Mouse (Mus musculus) thymus, adult 2 months (tissue): Measurements from ENCODE around the gene Ticrr. TPM values are rescaled to one million over a fixed set of nuclear protein-coding genes. Genes with fewer than 3 reads are reported as not detected.

Experiments used
- DNase-seq: peaks from one replicate; pipeline ENCODE4 v3.0.0; 2021
- H3K27ac ChIP-seq: fragments of 200-500 bp; 2 replicates; pipeline ENCODE4 v1.5.1; 2012; ENCODE audit warnings: low read length, control low read depth; ENCODE audit not compliant: control insufficient read depth, insufficient read depth
- H3K27me3 ChIP-seq: fragments of 200-500 bp; 2 replicates; pipeline ENCODE4 v1.6.1; 2012; ENCODE audit warnings: mild to moderate bottlenecking, low read length, moderate library complexity, mixed read lengths; ENCODE audit not compliant: control insufficient read depth, insufficient read depth
- H3K36me3 ChIP-seq: fragments of 200-500 bp; 2 replicates; pipeline ENCODE4 v1.6.1; 2012; ENCODE audit warnings: mild to moderate bottlenecking, low read length, moderate library complexity; ENCODE audit not compliant: control insufficient read depth, insufficient read depth
- H3K4me1 ChIP-seq: fragments of 200-500 bp; replicated peaks from 2 replicates; pipeline ENCODE4 v1.6.1; 2012; ENCODE audit warnings: low read length; ENCODE audit not compliant: control insufficient read depth, insufficient read depth
- H3K4me3 ChIP-seq: fragments of 200-500 bp; 2 replicates; pipeline ENCODE4 v1.5.1; 2012; ENCODE audit warnings: mild to moderate bottlenecking, low read length, control low read depth, moderate library complexity; ENCODE audit not compliant: control insufficient read depth, insufficient read depth
- CTCF ChIP-seq: fragments of 200-500 bp; IDR thresholded peaks from 2 replicates; pipeline ENCODE4 v1.5.1; 2012; ENCODE audit warnings: mild to moderate bottlenecking, control low read depth, low read length, moderate library complexity, borderline replicate concordance; ENCODE audit not compliant: control insufficient read depth, poor library complexity, insufficient read depth; ENCODE audit errors: extremely low read depth
- POLR2A ChIP-seq: fragments of 200-500 bp; IDR thresholded peaks from 2 replicates; pipeline ENCODE4 v1.6.1; 2012; ENCODE audit warnings: mild to moderate bottlenecking, low read length, control low read depth, moderate library complexity; ENCODE audit not compliant: control insufficient read depth, poor library complexity, insufficient read depth; ENCODE audit errors: extremely low read depth
- WGBS: fragments of 180-500 bp; shearing (Covaris S2); methylation state at CpG from one replicate; pipeline ENCODE4 v1.1.7; 2018; 5-methylcytosine and 5-hydroxymethylcytosine counted together
- polyA plus RNA-seq: library from polyadenylated mRNA; depleted of rRNA; stranded (reverse); fragments of >200 nt; gene quantifications from 2 replicates; pipeline ENCODE4 v1.2.3, GENCODE M21; 2012

The Ticrr gene
- polyA plus RNA-seq, 1 experiment: 7.7 TPM

GRCm38 (mm10) chr7:79729169-79729568 is 69.2 kb downstream of the Ticrr start:
- H3K36me3 ChIP-seq: no peaks in the 10 kb centered on the region
- TF ChIP-seq POLR2A (no peak), CTCF (peak; percentile 87)
- no peak overlapping the region for H3K4me3 ChIP-seq
- no peak overlapping the region for H3K27ac ChIP-seq
- no peaks in the 10 kb centered on the region for H3K4me1 ChIP-seq
- WGBS: 5% methylated on average over 8 of the region's 8 CpGs
- H3K27me3 ChIP-seq: no peaks in the 10 kb centered on the region; the same call in 1 of the 2 replicates
- peak; percentile 78 for DNase-seq

- 67% methylated on average over 11 of the region's 11 CpGs for WGBS
- TF ChIP-seq POLR2A (no peak), CTCF (0 out of 2 replicates have a peak, but pooled peaks have one; percentile 46)
- no peaks in the 10 kb centered on the region for H3K36me3 ChIP-seq
- H3K4me3 ChIP-seq: no peak overlapping the region
- H3K27ac ChIP-seq: no peak overlapping the region
- no peaks in the 10 kb centered on the region for H3K4me1 ChIP-seq
- DNase-seq: peak; percentile 21
- no peaks in the 10 kb centered on the region; the same call in 1 of the 2 replicates for H3K27me3 ChIP-seq
Observed at GRCm38 (mm10) chr7:79729743-79730370, 69.9 kb downstream of the Ticrr start.

GRCm38 (mm10) chr7:79731438-79731837 is 71.4 kb downstream of the Ticrr start:
- TF ChIP-seq POLR2A (no peak), CTCF (no peak)
- H3K4me1 ChIP-seq: no peaks in the 10 kb centered on the region
- no peaks in the 10 kb centered on the region; the same call in 1 of the 2 replicates for H3K27me3 ChIP-seq
- no peaks in the 10 kb centered on the region for H3K36me3 ChIP-seq
- H3K4me3 ChIP-seq: no peak overlapping the region
- H3K27ac ChIP-seq: no peak overlapping the region
- no peak for DNase-seq
- 90% methylated on average over 13 of the region's 13 CpGs for WGBS

- 79% methylated on average over 4 of the region's 4 CpGs for WGBS
- TF ChIP-seq CTCF (no peak), POLR2A (no peak)
- Histone ChIP-seq H3K4me3 (no peak within 1 kb of the TSS), H3K27ac (no peak within 1 kb of the TSS), H3K4me1 (no peaks in the 10 kb centered on the region), H3K36me3 (no peaks in the 10 kb centered on the region), H3K27me3 (no peaks in the 10 kb centered on the region; the same call in 1 of the 2 replicates)
- DNase-seq: no peak
Observed at GRCm38 (mm10) chr7:79732622-79733021, 72.6 kb downstream of the Ticrr start, which contains the start of gene Plin1. Gene Plin1 (minus strand): TSS chr7:79732903.

GRCm38 (mm10) chr7:79734563-79734962 is 74.6 kb downstream of the Ticrr start:
- Histone ChIP-seq H3K4me1 (no peaks in the 10 kb centered on the region), H3K27me3 (no peaks in the 10 kb centered on the region; the same call in 1 of the 2 replicates), H3K27ac (no peak overlapping the region), H3K36me3 (no peaks in the 10 kb centered on the region), H3K4me3 (no peak overlapping the region)
- DNase-seq: no peak
- 93% methylated on average over 8 of the region's 8 CpGs for WGBS
- TF ChIP-seq CTCF (no peak), POLR2A (no peak)

GRCm38 (mm10) chr7:79736511-79736910 is 76.5 kb downstream of the Ticrr start:
- Histone ChIP-seq H3K4me3 (no peak overlapping the region), H3K27me3 (no peaks in the 10 kb centered on the region; the same call in 1 of the 2 replicates), H3K27ac (no peak overlapping the region), H3K4me1 (no peaks in the 10 kb centered on the region), H3K36me3 (no peaks in the 10 kb centered on the region)
- DNase-seq: no peak
- 96% methylated on average over 14 of the region's 14 CpGs for WGBS
- TF ChIP-seq CTCF: no peak
- no peak for TF ChIP-seq POLR2A
